Mouse (Mus musculus) olfactory bulb, adult 2 months (tissue): Measurements from ENCODE around the gene Uba6.

Experiments used
- CTCF ChIP-seq: fragments of 200-500 bp; IDR thresholded peaks from 2 replicates; pipeline ENCODE4 v1.5.1; 2012; ENCODE audit warnings: low read depth, mild to moderate bottlenecking, low read length, moderate library complexity; ENCODE audit not compliant: insufficient read depth
- POLR2A ChIP-seq: fragments of 200-500 bp; IDR thresholded peaks from 2 replicates; pipeline ENCODE4 v1.6.1; 2012; ENCODE audit warnings: mild to moderate bottlenecking, low read depth, low read length, moderate library complexity; ENCODE audit not compliant: insufficient read depth

DNA sequence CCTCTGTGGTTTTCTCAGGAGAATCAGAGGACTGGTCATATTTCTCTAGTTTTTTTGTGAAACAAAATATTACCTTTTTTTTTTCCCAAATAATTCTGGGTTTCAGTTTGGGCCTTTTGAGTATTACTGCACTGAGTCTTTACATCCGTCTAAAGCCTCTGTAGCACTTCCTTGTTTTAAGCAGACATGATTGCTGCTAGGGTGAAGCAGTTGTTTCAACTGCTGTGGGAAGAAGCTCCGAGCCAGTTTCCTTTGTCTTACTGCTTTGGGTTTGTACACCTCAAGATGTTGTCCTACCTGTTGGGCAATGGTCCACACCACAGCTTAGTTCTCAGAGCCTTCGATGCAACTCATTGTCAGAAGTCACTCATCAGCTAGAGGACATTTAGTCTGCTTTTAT, 72.0 kb downstream of the Uba6 start:
- TF ChIP-seq CTCF (no peak), POLR2A (no peak)
